Mouse (Mus musculus): ENCODE measurements at regions not wholly inside any gene's neighbourhood (a gene's known extent, or its start where the extent isn't known, plus 50 kb on each side); places are given as distances from the start of the nearest gene placed in this dataset.
A peak's percentile ranks its signal among the peaks of the same experiment; 100 is the strongest.

- Histone ChIP-seq H3K27ac (replicated peaks) (0 out of 2 replicates have a peak overlapping the region, but pooled peaks have one; percentile 38), H3K4me2 (no peak overlapping the region), H3K9ac (no peak overlapping the region), H3K9me3 (no peaks in the 10 kb centered on the region), H3K36me3 (no peaks in the 10 kb centered on the region), H3K4me1 (replicated peaks) (peaks cover 27% of the 10 kb centered on the region), H3K27me3 (no peaks in the 10 kb centered on the region), H3K4me3 (no peak overlapping the region)
- ATAC-seq (ENCODE audit: low read depth), result 0 out of 2 replicates have a peak, but pooled peaks have one; percentile 61
- WGBS, result 56% methylated on average over 4 of the region's 4 CpGs
Observed at GRCm38 (mm10) chr14:104644626-104645025, 122.2 kb upstream of the Rnf219 start.

GRCm38 (mm10) chr14:104642783-104643182 lies 120.3 kb upstream of the Rnf219 start:
- H3K27ac ChIP-seq (replicated peaks), result peak overlapping the region; percentile 19; the same call in 1 of the 2 replicates
- H3K4me1 ChIP-seq (replicated peaks), result peaks cover 21% of the 10 kb centered on the region
- peak overlapping the region; percentile 36; the same call in 1 of the 2 replicates for H3K9ac ChIP-seq
- no peaks in the 10 kb centered on the region for H3K27me3 ChIP-seq
- H3K4me2 ChIP-seq, result peak overlapping the region; percentile 36
- H3K36me3 ChIP-seq, result no peaks in the 10 kb centered on the region
- 57% methylated on average over 6 of the region's 6 CpGs for WGBS
- H3K4me3 ChIP-seq, result peak overlapping the region; percentile 15
- ATAC-seq (ENCODE audit: low read depth), result peak; percentile 27; the same call in 1 of the 2 replicates
- H3K9me3 ChIP-seq, result no peaks in the 10 kb centered on the region

- peaks cover 12% of the 10 kb centered on the region; the same call in 1 of the 2 replicates for H3K4me1 ChIP-seq (replicated peaks)
- H3K4me2 ChIP-seq, result no peak overlapping the region
- no peaks in the 10 kb centered on the region for H3K9me3 ChIP-seq
- no peaks in the 10 kb centered on the region for H3K36me3 ChIP-seq
- WGBS, result 29% methylated on average over 7 of the region's 7 CpGs
- H3K4me3 ChIP-seq, result peak overlapping the region; percentile 26
- H3K9ac ChIP-seq, result peak overlapping the region; percentile 50; the same call in 1 of the 2 replicates
- ATAC-seq (ENCODE audit: low read depth), result no peak
- no peaks in the 10 kb centered on the region for H3K27me3 ChIP-seq
- H3K27ac ChIP-seq (replicated peaks), result peak overlapping the region; percentile 67
Observed at GRCm38 (mm10) chr14:104639300-104639699, 116.9 kb upstream of the Rnf219 start.

GRCm38 (mm10) chr14:104611467-104611866 lies 89.0 kb upstream of the Rnf219 start:
- no peak for ATAC-seq (ENCODE audit: low read depth)
- 75% methylated on average over 3 of the region's 3 CpGs for WGBS
- Histone ChIP-seq H3K27me3 (no peaks in the 10 kb centered on the region), H3K4me2 (no peak overlapping the region), H3K4me3 (no peak overlapping the region), H3K4me1 (replicated peaks) (no peaks in the 10 kb centered on the region), H3K9ac (no peak overlapping the region), H3K9me3 (no peaks in the 10 kb centered on the region), H3K36me3 (no peaks in the 10 kb centered on the region), H3K27ac (replicated peaks) (no peak overlapping the region)

GRCm38 (mm10) chr14:104610378-104610777 lies 87.9 kb upstream of the Rnf219 start:
- no peak overlapping the region for H3K4me2 ChIP-seq
- H3K36me3 ChIP-seq, result no peaks in the 10 kb centered on the region
- no peak overlapping the region for H3K27ac ChIP-seq (replicated peaks)
- no peaks in the 10 kb centered on the region for H3K27me3 ChIP-seq
- 76% methylated on average over 4 of the region's 4 CpGs for WGBS
- H3K9ac ChIP-seq, result no peak overlapping the region
- no peaks in the 10 kb centered on the region for H3K4me1 ChIP-seq (replicated peaks)
- H3K9me3 ChIP-seq, result no peaks in the 10 kb centered on the region
- H3K4me3 ChIP-seq, result no peak overlapping the region
- ATAC-seq (ENCODE audit: low read depth), result no peak

GRCm38 (mm10) chr14:104594851-104595250 lies 72.4 kb upstream of the Rnf219 start:
- Histone ChIP-seq H3K4me2 (no peak overlapping the region), H3K36me3 (no peaks in the 10 kb centered on the region), H3K27ac (replicated peaks) (no peak overlapping the region), H3K27me3 (no peaks in the 10 kb centered on the region), H3K9me3 (no peaks in the 10 kb centered on the region), H3K9ac (no peak overlapping the region), H3K4me3 (no peak overlapping the region), H3K4me1 (replicated peaks) (no peaks in the 10 kb centered on the region)
- WGBS, result 90% methylated on average over 3 of the region's 3 CpGs
- ATAC-seq (ENCODE audit: low read depth), result no peak

Measured in neural tube, embryonic 13.5 days (tissue).